Mouse (Mus musculus) embryonic facial prominence, embryonic 12.5 days (tissue): ENCODE results near the gene Cdkl2. TPM values are rescaled to one million over a fixed set of nuclear protein-coding genes. Genes with fewer than 3 reads are reported as not detected.

Source experiments
- ATAC-seq: fragments of 200-750 bp; cut with Nextera tagmentation; 2 replicates; pipeline ENCODE4 v1.8.0; 2017; ENCODE audit not compliant: insufficient number of reproducible peaks, insufficient read depth, low FRiP score, low TSS enrichment
- H3K27ac ChIP-seq: fragments of 300-500 bp; sonication (generic); 2 replicates; pipeline ENCODE4 v1.5.1; 2016; ENCODE audit warnings: mild to moderate bottlenecking
- H3K27me3 ChIP-seq: fragments of 300-500 bp; sonication (generic); 2 replicates; pipeline ENCODE4 v1.6.1; 2016; ENCODE audit warnings: mild to moderate bottlenecking, moderate library complexity
- H3K36me3 ChIP-seq: fragments of 300-500 bp; sonication (generic); 2 replicates; pipeline ENCODE4 v1.6.1; 2016; ENCODE audit warnings: mild to moderate bottlenecking
- H3K4me1 ChIP-seq: fragments of 300-500 bp; sonication (generic); 2 replicates; pipeline ENCODE4 v1.6.1; 2016
- H3K4me2 ChIP-seq: fragments of 300-500 bp; sonication (generic); replicated peaks from 2 replicates; pipeline ENCODE4 v1.6.1; 2016; ENCODE audit warnings: mild to moderate bottlenecking, moderate library complexity
- H3K4me3 ChIP-seq: fragments of 300-500 bp; sonication (generic); 2 replicates; pipeline ENCODE4 v1.5.1; 2016; ENCODE audit warnings: mild to moderate bottlenecking
- H3K9ac ChIP-seq: fragments of 300-500 bp; sonication (generic); 2 replicates; pipeline ENCODE4 v1.6.1; 2016; ENCODE audit warnings: mild to moderate bottlenecking, moderate library complexity
- H3K9me3 ChIP-seq: fragments of 300-500 bp; sonication (generic); 2 replicates; pipeline ENCODE4 v1.6.1; 2016; ENCODE audit warnings: mild to moderate bottlenecking, moderate library complexity
- WGBS: fragments of 180-500 bp; shearing (Covaris S2); methylation state at CpG from one replicate; pipeline ENCODE4 v1.1.7; 2016; 5-methylcytosine and 5-hydroxymethylcytosine counted together
- polyA plus RNA-seq: library from polyadenylated mRNA; unstranded; fragments of >200 nt; fragmentation: Nextera tagmentation; extraction: Ambion mirVana; gene quantifications from 2 replicates; pipeline ENCODE4 v1.2.1, GENCODE M21; 2016

Cdkl2 gene
- polyA plus RNA-seq, 1 experiment from 2014 or later, result 0.91 TPM

DNA sequence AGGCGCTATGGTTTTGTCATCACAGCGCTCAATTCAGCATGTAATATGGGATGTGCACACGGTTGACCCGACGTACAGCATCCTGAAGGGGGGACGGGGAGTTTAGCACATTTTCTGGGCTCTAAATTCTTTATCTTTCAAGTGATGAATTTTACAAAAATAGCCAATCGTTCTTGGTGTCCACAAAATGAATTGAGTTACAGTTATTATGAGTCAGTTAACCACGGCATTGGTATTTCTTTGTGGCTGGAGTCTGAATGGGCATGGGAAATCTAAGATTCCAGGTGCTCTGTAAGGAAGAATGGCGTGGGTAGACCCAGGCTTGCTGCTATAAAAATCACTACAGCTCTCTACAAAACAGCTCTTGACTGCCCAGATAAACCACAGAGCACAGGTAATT lies 54.4 kb downstream of the Cdkl2 start:
- no peak for ATAC-seq
- no peaks in the 10 kb centered on the region for H3K4me1 ChIP-seq
- WGBS, result 78% methylated on average over 9 of the region's 9 CpGs

DNA sequence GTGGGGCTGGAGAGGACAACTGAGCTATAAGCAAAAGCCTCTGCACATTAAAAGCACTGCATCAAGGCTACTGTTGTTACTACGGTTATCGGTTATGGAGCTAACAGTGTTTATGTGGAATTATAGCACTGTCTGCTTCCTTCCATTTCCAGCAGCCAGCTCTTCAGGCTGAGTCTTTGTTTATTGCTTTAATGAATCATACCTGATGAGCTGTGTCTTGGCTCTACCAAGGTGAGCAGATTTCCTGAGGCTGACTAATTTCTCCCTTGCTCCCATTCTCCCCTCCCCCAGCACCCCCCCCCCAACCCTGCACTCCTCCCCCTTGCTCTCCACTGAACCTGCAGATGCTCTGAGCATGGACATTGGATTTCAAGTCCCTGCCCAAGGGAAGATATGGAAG lies 55.9 kb downstream of the Cdkl2 start:
- no peak overlapping the region for H3K9ac ChIP-seq
- no peaks in the 10 kb centered on the region for H3K9me3 ChIP-seq
- ATAC-seq, result no peak
- H3K36me3 ChIP-seq, result no peaks in the 10 kb centered on the region
- no peaks in the 10 kb centered on the region for H3K4me1 ChIP-seq
- H3K4me2 ChIP-seq, result no peak overlapping the region
- no peaks in the 10 kb centered on the region for H3K27me3 ChIP-seq
- no peak overlapping the region for H3K27ac ChIP-seq
- H3K4me3 ChIP-seq, result no peak overlapping the region
- WGBS, result 83% methylated on average over 2 of the region's 2 CpGs

More for the DNA sequence above, 54.4 kb downstream of the Cdkl2 start:
- no peak overlapping the region for H3K4me3 ChIP-seq
- H3K36me3 ChIP-seq, result no peaks in the 10 kb centered on the region
- no peak overlapping the region for H3K9ac ChIP-seq
- no peak overlapping the region for H3K27ac ChIP-seq
- H3K27me3 ChIP-seq, result no peaks in the 10 kb centered on the region
- H3K9me3 ChIP-seq, result no peaks in the 10 kb centered on the region
- H3K4me2 ChIP-seq, result no peak overlapping the region

DNA sequence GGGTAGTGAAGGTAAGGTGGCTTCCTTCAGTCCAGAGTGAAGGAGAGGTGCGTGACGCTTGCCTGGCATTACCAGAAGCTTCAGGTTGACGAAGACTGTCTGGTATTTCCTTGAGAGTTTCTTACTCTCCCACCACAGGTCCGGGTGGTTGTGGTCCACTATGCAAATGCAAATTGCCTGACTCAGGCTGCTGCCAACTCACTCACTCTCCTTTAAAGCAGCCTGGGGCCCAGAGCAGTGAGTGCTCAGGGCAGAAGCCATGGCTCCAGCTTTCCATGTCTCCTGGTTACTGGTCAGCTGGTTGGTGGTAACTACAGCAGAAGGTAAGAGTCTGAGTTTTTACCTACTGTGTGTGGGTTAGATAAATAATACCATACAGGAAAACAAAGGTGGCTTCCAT lies 56.4 kb downstream of the Cdkl2 start, which contains the start of gene Odaph:
Odaph (plus strand) TSS at position 240 of the 400 bp plus-strand sequence.
- Histone ChIP-seq H3K4me3 (no peak within 1 kb of the TSS), H3K36me3 (no peaks in the 10 kb centered on the region), H3K9ac (no peak within 1 kb of the TSS), H3K27ac (no peak within 1 kb of the TSS), H3K27me3 (no peaks in the 10 kb centered on the region), H3K9me3 (no peaks in the 10 kb centered on the region), H3K4me2 (no peak within 1 kb of the TSS), H3K4me1 (no peaks in the 10 kb centered on the region)
- no peak for ATAC-seq
- WGBS, result 76% methylated on average over 4 of the region's 4 CpGs

DNA sequence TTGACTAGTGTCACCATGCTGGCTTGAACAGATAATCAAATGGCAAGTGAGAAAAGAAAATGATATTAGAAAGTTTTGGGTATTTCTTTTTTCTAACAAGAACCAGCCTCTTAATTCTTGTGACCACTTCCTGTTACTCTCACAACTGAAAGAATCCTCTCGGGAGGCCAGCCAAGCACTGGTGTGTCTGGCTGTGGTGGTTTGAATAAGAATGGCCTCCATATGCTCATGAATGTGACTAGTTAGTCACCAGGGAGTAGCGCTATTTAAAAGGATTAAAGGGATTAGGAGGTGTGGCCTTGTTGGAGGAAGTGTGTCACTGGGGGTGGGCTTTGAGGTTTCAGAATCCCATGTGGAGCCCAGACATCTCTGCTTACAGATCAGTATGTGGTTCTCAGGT lies 58.0 kb downstream of the Cdkl2 start:
- no peak overlapping the region for H3K4me3 ChIP-seq
- no peak overlapping the region for H3K4me2 ChIP-seq
- no peaks in the 10 kb centered on the region for H3K36me3 ChIP-seq
- no peaks in the 10 kb centered on the region for H3K4me1 ChIP-seq
- WGBS, result 57% methylated on average over 2 of the region's 2 CpGs
- H3K27me3 ChIP-seq, result no peaks in the 10 kb centered on the region
- no peaks in the 10 kb centered on the region for H3K9me3 ChIP-seq
- H3K9ac ChIP-seq, result no peak overlapping the region
- ATAC-seq, result no peak
- no peak overlapping the region for H3K27ac ChIP-seq

DNA sequence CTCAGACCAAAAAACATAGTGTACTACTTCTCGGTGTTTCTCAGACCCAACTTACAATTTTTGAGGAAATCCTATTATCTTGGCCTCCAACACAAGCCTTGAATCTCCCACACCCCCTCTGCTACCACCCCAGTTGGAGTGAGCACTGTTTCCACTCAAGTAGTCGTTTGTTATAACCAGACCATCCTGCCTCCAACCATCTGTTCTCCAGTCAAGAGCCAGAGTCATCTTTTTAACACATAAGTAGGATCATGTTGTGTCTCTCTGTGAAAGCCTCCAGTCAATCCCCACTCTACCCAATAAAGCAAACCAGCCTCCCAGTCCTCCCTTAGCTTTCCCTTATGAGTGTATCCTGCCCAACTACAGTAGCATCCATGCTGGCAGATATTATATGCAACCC lies 60.2 kb downstream of the Cdkl2 start:
- WGBS, result 72% methylated on average over 2 of the region's 2 CpGs
- Histone ChIP-seq H3K9me3 (no peaks in the 10 kb centered on the region), H3K4me2 (no peak overlapping the region), H3K4me3 (no peak overlapping the region), H3K4me1 (no peaks in the 10 kb centered on the region), H3K27ac (no peak overlapping the region), H3K36me3 (no peaks in the 10 kb centered on the region), H3K27me3 (no peaks in the 10 kb centered on the region), H3K9ac (no peak overlapping the region)
- no peak for ATAC-seq

DNA sequence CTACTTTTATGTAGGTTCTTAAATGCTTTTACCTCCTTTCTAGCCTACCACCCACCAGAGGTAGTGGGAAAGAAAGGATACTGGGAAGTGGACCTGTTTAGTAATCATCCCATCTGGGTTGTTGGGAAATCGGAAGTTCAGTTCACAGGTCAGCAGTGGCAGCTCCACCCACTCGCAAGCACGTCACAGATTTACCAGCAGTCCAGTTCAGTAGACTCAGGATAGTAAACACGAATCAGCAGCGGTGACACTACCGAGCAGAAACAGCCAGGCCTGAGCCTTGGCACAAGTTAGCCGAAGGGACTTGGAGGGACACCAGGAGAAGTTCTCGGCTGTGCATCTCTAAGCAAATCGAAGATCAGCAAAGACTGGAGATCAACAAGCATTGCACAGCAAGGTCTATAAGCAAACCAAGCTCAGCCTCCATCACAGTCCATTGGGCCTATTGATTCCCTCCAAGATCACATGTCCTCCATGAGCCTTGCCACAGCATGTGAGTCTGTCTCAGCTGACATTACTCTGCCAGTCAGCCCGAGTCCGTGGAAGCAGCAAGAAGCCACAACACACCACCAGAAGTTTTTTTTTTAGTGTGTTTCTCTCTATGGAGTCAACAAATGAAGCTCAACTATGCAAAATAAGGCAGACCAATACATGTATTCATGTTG lies 62.4 kb downstream of the Cdkl2 start:
- H3K4me3 ChIP-seq, result no peak overlapping the region
- ATAC-seq, result no peak

DNA sequence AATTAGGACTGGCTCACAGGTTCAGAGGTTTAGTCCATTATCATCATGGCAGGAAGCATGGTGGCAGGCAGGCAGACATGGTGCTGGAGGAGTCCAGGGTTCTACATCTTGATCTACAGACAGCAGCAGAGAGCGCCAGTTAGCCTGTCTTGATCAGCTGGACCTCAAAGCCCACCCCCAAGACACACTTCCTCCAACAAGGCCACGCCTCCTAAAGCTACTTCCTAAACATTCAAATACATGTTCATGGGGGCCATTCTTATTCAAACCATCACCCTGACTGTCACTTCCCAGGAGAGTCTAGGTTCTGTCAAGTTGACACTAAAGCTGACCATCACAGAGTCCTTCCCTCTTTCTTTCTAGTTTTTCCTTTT lies 66.3 kb downstream of the Cdkl2 start:
- no peak overlapping the region for H3K27ac ChIP-seq
- H3K36me3 ChIP-seq, result no peaks in the 10 kb centered on the region
- 80% methylated on average over 2 of the region's 2 CpGs for WGBS
- H3K4me2 ChIP-seq, result no peak overlapping the region
- no peak for ATAC-seq
- H3K4me1 ChIP-seq, result no peaks in the 10 kb centered on the region
- no peak overlapping the region for H3K9ac ChIP-seq
- H3K9me3 ChIP-seq, result no peaks in the 10 kb centered on the region
- no peaks in the 10 kb centered on the region for H3K27me3 ChIP-seq
- H3K4me3 ChIP-seq, result no peak overlapping the region

More for the DNA sequence above, 62.4 kb downstream of the Cdkl2 start:
- WGBS, result 92% methylated on average over 11 of the region's 11 CpGs
- Histone ChIP-seq H3K9ac (no peak overlapping the region), H3K4me2 (no peak overlapping the region), H3K36me3 (no peaks in the 10 kb centered on the region), H3K4me1 (no peaks in the 10 kb centered on the region), H3K27me3 (no peaks in the 10 kb centered on the region), H3K27ac (no peak overlapping the region), H3K9me3 (no peaks in the 10 kb centered on the region)

DNA sequence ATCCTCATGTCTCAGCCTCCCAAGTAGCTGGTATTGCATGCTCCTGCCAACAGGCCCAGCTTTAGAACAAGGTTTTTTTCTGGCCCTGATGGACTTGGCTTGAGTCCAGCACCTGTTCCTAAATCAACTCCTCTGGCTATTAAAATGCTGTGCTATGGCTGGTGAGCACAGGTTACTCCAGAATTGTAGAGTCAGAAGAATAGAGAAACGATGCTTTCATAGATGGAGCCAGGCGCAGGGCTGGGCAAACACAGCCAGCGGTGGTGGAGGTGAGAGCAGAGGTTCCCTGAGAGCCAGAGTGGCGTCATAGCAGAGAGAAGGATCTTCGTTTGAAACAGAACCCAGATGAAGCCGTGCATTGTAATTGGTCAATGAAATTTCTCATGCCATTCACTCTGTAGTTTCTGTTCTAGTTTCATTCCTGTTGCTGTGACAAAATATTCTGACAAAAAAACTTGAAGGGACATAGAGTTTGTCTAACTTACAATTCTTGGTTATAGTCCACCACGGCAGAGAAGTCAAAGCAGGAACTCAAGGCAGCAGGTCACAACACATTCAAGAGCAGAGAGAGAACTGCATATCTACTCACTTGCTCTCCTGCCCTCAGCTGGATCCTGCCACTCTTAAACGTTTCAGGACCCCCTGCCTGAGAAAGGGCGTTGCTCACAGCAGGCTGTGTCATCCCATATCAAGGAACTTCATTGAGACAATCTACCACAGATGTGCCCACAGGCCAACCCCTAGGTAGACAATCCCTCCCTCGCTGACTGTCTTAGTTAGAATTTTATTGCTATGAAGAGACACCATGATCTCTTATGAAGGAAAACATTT lies 66.9 kb downstream of the Cdkl2 start:
- WGBS, result 75% methylated on average over 10 of the region's 10 CpGs
- H3K4me3 ChIP-seq, result no peak overlapping the region
- H3K9ac ChIP-seq, result no peak overlapping the region
- no peaks in the 10 kb centered on the region for H3K9me3 ChIP-seq
- H3K27ac ChIP-seq, result no peak overlapping the region
- ATAC-seq, result no peak
- no peak overlapping the region for H3K4me2 ChIP-seq
- H3K27me3 ChIP-seq, result no peaks in the 10 kb centered on the region
- no peaks in the 10 kb centered on the region for H3K36me3 ChIP-seq
- H3K4me1 ChIP-seq, result no peaks in the 10 kb centered on the region

DNA sequence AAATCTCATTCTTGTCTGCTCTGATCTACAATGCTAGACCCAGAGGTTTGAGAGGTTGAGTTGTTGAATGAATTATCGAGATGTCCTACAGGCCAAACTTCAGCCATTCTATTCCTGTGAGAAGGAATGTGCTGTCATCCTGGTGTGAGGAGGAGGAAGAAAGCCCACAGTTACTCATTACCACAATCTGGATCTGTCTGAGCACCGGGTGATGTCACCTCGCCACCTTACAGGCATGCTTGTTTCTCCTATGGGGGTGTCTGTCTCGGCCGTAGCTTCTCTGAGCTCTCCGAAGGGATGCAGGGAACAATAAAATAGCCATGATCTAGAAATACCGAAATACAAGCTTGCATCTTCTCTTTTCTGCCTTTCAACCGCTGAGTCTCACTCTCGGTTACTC lies 67.9 kb downstream of the Cdkl2 start:
- ATAC-seq, result no peak
- Histone ChIP-seq H3K9ac (no peak overlapping the region), H3K36me3 (no peaks in the 10 kb centered on the region), H3K27me3 (no peaks in the 10 kb centered on the region), H3K9me3 (no peaks in the 10 kb centered on the region), H3K4me2 (no peak overlapping the region), H3K4me3 (no peak overlapping the region), H3K4me1 (no peaks in the 10 kb centered on the region), H3K27ac (no peak overlapping the region)
- 90% methylated on average over 9 of the region's 9 CpGs for WGBS

DNA sequence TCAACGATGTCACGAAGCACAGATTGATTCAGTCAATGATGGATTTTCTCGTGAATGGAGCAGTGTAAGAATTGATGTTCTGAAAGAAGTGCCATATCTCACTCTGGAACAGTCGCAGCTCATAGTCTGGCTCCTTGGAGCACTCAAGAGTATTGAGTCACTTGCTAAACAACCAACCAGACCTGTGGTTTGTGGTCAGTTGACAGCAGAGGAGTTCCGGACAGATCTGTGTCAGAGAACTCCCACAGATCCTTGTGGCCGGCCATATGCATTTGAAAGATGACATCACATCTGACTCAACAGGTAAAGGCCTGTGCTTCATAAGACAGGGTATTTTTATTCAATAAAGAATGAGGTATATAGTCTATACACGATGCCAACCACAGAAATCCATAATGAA lies 69.7 kb downstream of the Cdkl2 start:
- H3K4me1 ChIP-seq, result no peaks in the 10 kb centered on the region
- ATAC-seq, result no peak
- H3K36me3 ChIP-seq, result no peaks in the 10 kb centered on the region
- H3K9me3 ChIP-seq, result no peaks in the 10 kb centered on the region
- H3K4me3 ChIP-seq, result no peak overlapping the region
- H3K27ac ChIP-seq, result no peak overlapping the region
- no peak overlapping the region for H3K4me2 ChIP-seq
- H3K27me3 ChIP-seq, result no peaks in the 10 kb centered on the region
- 92% methylated on average over 7 of the region's 7 CpGs for WGBS
- no peak overlapping the region for H3K9ac ChIP-seq

DNA sequence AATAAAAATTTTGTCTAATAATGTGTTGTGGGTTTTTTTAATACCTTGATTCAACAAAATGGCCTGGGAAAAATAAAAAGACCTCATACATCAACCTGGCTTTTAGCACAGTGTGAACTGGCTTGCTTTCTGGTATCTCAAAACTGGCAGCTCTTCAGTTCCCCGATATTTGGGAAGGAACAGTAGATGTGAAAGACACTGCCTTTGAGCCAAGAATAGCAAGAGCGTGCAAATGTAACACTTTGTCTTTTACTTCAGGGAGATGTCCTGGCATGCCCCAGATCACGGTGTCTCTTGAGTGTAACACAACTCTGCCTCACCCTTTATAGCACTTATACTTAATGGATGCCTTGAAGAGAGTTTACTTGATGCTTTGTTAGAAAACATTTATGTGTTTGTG lies 71.6 kb downstream of the Cdkl2 start:
- no peaks in the 10 kb centered on the region for H3K27me3 ChIP-seq
- H3K27ac ChIP-seq, result no peak overlapping the region
- H3K4me3 ChIP-seq, result no peak overlapping the region
- H3K4me2 ChIP-seq, result no peak overlapping the region
- no peak overlapping the region for H3K9ac ChIP-seq
- H3K4me1 ChIP-seq, result no peaks in the 10 kb centered on the region
- H3K9me3 ChIP-seq, result no peaks in the 10 kb centered on the region
- H3K36me3 ChIP-seq, result no peaks in the 10 kb centered on the region
- WGBS, result 86% methylated on average over 3 of the region's 3 CpGs
- no peak for ATAC-seq
